Mouse (Mus musculus): ENCODE results near the gene Ank3. TPM values are rescaled to one million over a fixed set of nuclear protein-coding genes. Genes with fewer than 3 reads are reported as not detected.

Gene Ank3
- polyA plus RNA-seq, 1 experiment from 2014 or later: 60.0 TPM

DNA sequence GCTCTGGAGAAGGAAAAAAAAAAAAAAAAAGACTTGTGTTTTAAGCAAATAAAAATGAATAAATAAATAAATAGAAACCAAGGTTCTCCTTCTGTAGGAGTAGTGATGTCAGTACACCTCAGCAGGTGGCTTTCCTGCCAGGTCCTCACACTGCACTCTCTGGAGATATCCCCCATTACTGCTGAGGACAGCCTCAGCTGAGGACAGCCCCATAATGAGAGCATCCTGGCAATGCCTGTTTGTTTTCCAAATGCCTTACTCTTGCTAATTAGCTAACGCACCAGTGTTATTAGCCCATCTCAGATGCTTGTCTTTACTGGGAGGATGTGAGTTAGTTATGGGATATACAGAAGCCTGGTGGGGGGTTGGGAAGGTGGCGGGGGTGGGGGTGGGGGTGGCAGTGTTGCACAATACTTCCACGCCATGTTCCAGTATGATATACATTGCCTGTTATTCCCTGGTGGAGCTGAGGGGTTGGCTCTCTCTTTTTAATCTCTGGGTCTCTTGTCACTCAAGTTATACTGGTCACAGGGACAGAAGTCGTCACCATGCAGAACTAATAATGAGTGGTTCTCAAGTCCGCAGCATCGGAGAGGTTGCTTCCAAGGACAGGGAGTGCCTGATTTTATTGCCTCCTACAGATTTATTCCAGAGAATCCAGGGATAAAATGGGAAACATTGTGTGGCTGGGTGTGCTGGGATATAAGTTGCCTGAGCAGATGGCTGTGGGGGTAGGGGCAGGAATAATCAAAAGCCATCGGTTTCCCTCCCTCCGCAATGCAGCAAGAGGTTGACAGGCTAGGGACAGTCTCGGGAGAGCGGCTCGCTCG lies 291.8 kb downstream of the Ank3 start:
- Histone ChIP-seq H3K4me3 (ENCODE audit: low read depth, low read length) (no peak overlapping the region), H3K27ac (ENCODE audit: low read depth, low read length) (peak overlapping the region; percentile 70), H3K27me3 (replicated peaks; ENCODE audit: control insufficient read depth, insufficient read depth, low read length) (no peaks in the 10 kb centered on the region), H3K9me3 (replicated peaks; ENCODE audit: control insufficient read depth, low read length) (no peaks in the 10 kb centered on the region), H3K4me2 (ENCODE audit: low read length) (peak overlapping the region; percentile 46), H3K36me3 (ENCODE audit: control insufficient read depth, insufficient read depth, low read length) (no peaks in the 10 kb centered on the region), H3K9ac (ENCODE audit: low read length) (peak overlapping the region; percentile 50; the same call in 1 of the 2 replicates), H3K4me1 (ENCODE audit: control insufficient read depth, insufficient read depth, low read length) (peaks cover 13% of the 10 kb centered on the region)
- WGBS: 4% methylated on average over 12 of the region's 12 CpGs
- DNase-seq (ENCODE audit: low spot score) (peak; percentile 65), ATAC-seq (peak; percentile 80)

DNA sequence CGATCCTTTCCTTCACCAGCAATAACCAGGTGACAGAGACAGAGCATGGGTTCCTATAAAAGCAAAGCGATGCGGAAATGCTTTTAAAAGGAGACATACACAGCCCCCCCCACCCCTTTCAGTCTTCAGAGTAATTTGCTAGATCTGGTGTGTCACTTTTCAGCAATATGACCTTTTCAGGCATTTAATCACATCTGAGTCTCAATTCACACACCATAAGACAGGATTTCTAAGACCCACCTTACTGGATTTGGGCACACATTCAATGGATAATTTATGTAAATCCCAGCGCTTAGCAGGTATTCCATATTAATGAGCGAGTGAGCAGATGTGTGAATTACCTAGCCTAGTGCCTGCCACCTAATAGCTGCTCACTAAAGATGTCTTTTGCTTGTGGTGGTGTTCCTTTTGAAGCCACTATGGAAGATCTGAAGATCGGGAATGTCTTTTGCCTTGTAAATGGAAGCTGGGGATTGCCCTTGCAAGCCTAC lies 292.4 kb downstream of the Ank3 start:
- no peaks in the 10 kb centered on the region for H3K36me3 ChIP-seq (ENCODE audit: control insufficient read depth, insufficient read depth, low read length)
- H3K27me3 ChIP-seq (replicated peaks; ENCODE audit: control insufficient read depth, insufficient read depth, low read length): no peaks in the 10 kb centered on the region
- DNase-seq (ENCODE audit: low spot score) (peak; percentile 73), ATAC-seq (peak; percentile 56)
- WGBS: 6% methylated on average over 6 of the region's 6 CpGs
- H3K4me3 ChIP-seq (ENCODE audit: low read depth, low read length): no peak overlapping the region
- H3K9ac ChIP-seq (ENCODE audit: low read length): peak overlapping the region; percentile 50; the same call in 1 of the 2 replicates
- H3K9me3 ChIP-seq (replicated peaks; ENCODE audit: control insufficient read depth, low read length): no peaks in the 10 kb centered on the region
- H3K4me2 ChIP-seq (ENCODE audit: low read length): peak overlapping the region; percentile 46
- peaks cover 13% of the 10 kb centered on the region for H3K4me1 ChIP-seq (ENCODE audit: control insufficient read depth, insufficient read depth, low read length)
- H3K27ac ChIP-seq (ENCODE audit: low read depth, low read length): peak overlapping the region; percentile 70

DNA sequence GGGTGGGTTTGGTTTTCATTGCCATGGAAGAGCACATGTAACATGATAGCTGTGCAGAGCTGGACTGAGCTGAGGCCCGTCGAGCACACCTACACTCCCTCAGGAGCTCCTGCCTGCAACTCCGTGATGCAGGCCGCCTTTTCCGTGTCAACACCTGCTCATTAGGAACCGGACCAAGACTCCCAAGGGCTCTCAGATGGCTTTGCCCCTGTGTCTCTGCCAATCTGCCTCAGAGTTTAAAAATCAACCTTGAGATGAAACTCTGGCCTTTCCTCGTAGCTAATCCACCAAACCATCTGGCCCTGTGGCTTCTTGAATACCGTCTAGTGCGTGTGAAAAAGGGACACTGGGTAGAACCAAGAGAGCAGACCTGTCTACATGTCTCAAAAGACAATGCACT lies 297.4 kb downstream of the Ank3 start:
- no peak overlapping the region for H3K4me2 ChIP-seq (ENCODE audit: low read length)
- ATAC-seq (no peak), DNase-seq (ENCODE audit: low spot score) (no peak)
- H3K27ac ChIP-seq (ENCODE audit: low read depth, low read length): no peak overlapping the region
- no peaks in the 10 kb centered on the region for H3K36me3 ChIP-seq (ENCODE audit: control insufficient read depth, insufficient read depth, low read length)
- 71% methylated on average over 9 of the region's 9 CpGs for WGBS
- no peaks in the 10 kb centered on the region for H3K4me1 ChIP-seq (ENCODE audit: control insufficient read depth, insufficient read depth, low read length)
- H3K27me3 ChIP-seq (replicated peaks; ENCODE audit: control insufficient read depth, insufficient read depth, low read length): no peaks in the 10 kb centered on the region
- H3K9ac ChIP-seq (ENCODE audit: low read length): no peak overlapping the region
- no peaks in the 10 kb centered on the region for H3K9me3 ChIP-seq (replicated peaks; ENCODE audit: control insufficient read depth, low read length)
- H3K4me3 ChIP-seq (ENCODE audit: low read depth, low read length): no peak overlapping the region

DNA sequence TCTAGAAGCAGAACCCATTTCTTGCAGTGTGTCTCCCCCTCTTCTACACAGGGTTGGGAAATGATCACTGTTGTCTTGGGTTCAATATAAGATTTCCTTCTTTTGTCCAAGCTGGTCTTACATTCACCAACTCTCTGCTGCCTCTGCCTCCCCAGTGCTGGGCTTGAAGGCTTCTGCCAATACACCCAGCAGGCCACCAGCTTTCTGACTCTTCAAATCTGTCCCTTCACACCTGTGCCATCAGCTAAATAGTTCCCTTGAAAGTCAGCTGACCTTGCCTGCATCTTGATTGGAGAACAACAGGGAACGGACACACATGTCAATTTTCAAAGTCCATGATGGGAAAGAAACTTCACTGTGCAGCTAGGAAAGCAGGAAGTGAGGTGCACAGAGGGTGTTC lies 300.1 kb downstream of the Ank3 start:
- no peaks in the 10 kb centered on the region for H3K9me3 ChIP-seq (replicated peaks; ENCODE audit: control insufficient read depth, low read length)
- no peak overlapping the region for H3K4me2 ChIP-seq (ENCODE audit: low read length)
- DNase-seq (ENCODE audit: low spot score): no peak
- ATAC-seq: no peak
- no peaks in the 10 kb centered on the region for H3K4me1 ChIP-seq (ENCODE audit: control insufficient read depth, insufficient read depth, low read length)
- no peak overlapping the region for H3K27ac ChIP-seq (ENCODE audit: low read depth, low read length)
- H3K9ac ChIP-seq (ENCODE audit: low read length): no peak overlapping the region
- H3K4me3 ChIP-seq (ENCODE audit: low read depth, low read length): no peak overlapping the region
- H3K36me3 ChIP-seq (ENCODE audit: control insufficient read depth, insufficient read depth, low read length): no peaks in the 10 kb centered on the region
- no peaks in the 10 kb centered on the region for H3K27me3 ChIP-seq (replicated peaks; ENCODE audit: control insufficient read depth, insufficient read depth, low read length)
- 86% methylated on average over 1 of the region's 1 CpGs for WGBS

DNA sequence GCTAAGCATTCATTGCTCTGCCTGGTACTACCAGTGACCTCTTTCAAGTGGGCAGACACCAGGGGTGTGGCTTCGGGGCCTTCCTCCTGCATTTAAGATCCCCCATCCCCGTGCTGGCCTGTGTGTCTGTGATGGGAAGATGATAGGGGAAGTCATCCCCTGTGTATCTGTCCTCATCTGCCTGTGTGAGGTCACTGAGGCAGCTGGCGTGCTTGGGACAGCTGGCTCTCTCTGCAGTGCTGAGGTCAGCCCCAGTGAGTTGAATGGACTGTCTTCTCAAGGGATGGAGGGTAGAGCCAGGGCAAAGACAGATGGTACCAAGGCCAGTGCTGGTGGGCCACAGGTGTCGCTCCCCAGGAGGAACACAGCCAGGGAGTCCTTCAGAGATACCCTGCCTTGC lies 302.7 kb downstream of the Ank3 start:
- H3K4me2 ChIP-seq (ENCODE audit: low read length): no peak overlapping the region
- no peak overlapping the region for H3K9ac ChIP-seq (ENCODE audit: low read length)
- no peaks in the 10 kb centered on the region for H3K36me3 ChIP-seq (ENCODE audit: control insufficient read depth, insufficient read depth, low read length)
- DNase-seq (ENCODE audit: low spot score) (no peak), ATAC-seq (no peak)
- peaks cover 5% of the 10 kb centered on the region for H3K4me1 ChIP-seq (ENCODE audit: control insufficient read depth, insufficient read depth, low read length)
- H3K9me3 ChIP-seq (replicated peaks; ENCODE audit: control insufficient read depth, low read length): no peaks in the 10 kb centered on the region
- no peaks in the 10 kb centered on the region for H3K27me3 ChIP-seq (replicated peaks; ENCODE audit: control insufficient read depth, insufficient read depth, low read length)
- H3K4me3 ChIP-seq (ENCODE audit: low read depth, low read length): no peak overlapping the region
- 64% methylated on average over 4 of the region's 4 CpGs for WGBS
- H3K27ac ChIP-seq (ENCODE audit: low read depth, low read length): no peak overlapping the region

DNA sequence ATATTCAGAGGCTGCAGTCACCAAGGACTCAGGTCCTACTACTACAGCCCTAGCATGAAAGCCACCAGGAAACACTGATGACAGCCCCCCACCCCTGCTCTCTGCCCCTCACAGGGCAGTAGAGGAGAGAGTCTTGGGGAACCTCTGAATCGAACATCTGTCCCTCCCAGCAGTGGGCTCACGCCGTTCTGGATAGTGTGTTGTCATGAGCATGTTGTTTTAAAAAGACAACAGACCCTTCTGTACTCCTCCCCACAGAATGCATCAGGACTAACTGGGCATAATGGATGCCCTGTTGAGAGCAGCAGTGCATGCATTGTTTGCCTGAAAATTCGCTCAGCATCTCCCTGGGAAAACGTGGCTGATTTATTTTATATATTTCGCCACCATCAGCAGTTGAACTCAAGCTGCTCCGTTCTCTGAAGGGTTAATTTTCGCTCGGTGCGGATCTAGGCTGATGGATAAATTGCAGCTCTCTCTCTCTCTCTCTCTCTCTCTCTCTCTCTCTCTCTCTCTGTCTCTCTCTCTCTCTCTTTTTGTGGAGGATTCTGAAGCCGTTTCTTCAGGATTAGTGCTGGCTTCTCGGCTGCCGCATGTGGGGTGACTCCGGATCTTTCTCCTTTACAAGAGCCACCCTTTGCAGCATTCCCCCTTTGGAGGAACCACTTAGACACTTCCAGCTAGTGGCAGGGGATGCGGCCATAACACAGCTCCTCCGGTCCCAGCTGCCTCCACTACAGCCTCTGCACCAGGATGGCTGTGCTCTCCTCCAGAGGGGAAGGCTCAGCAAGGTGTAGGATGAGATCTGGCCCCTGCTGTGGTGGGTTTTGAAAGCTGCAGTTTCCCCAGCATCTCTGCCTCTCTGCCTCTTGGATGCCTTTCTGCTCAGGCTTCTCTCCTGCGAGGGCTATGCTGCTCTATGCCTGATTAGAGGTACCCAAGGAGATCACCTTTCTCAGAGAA lies 307.5 kb downstream of the Ank3 start:
- 2% methylated on average over 17 of the region's 17 CpGs for WGBS
- H3K4me1 ChIP-seq (ENCODE audit: control insufficient read depth, insufficient read depth, low read length): peaks cover 22% of the 10 kb centered on the region

DNA sequence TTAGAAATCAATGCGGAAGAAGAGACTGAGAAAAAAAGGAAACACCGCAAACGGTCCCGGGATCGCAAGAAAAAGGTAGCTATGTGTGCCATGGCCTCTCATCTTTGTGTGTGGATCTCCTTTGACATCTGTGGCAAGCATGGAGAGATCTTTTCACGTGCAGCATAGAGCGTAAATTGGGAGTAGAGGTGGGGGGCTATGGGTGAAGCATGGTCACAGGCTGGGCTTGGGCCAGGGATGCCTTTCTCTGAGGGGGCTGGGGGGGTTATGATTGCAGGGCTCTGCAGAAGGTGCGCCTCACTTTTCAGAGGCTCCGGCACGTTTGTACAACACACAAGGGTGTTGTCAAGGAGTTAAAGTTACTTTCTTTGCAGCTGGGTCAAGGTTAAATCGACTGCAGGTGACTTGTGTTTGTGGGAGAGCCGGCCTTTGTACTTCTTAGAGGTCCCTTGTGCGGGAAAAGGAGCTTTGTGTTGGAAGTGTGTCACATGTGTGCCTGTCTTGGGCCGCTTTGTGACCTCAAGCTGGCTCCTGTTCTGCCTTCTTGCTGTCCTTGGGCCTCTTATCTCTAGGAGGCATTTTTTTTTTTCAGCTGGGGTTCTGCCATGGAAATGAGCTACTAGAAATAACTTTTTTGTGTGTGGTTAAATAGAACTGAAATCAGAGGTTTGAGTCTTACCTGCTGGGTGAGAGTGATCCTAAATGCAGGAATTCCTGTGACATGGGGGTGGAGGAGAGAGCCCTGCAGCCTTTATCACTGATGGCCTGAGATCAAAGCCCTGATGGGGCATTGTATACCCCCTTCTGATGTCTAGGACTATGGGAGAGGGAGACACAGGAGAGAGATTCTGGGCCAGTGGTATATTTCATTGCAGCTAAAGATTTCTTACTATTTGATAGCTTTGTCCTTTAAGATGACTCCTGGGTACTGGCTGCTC lies 308.5 kb downstream of the Ank3 start:
- Histone ChIP-seq H3K4me3 (ENCODE audit: low read depth, low read length) (peak overlapping the region; percentile 39), H3K27me3 (replicated peaks; ENCODE audit: control insufficient read depth, insufficient read depth, low read length) (no peaks in the 10 kb centered on the region), H3K27ac (ENCODE audit: low read depth, low read length) (peak overlapping the region; percentile 89), H3K9ac (ENCODE audit: low read length) (peak overlapping the region; percentile 64), H3K4me1 (ENCODE audit: control insufficient read depth, insufficient read depth, low read length) (peaks cover 22% of the 10 kb centered on the region), H3K36me3 (ENCODE audit: control insufficient read depth, insufficient read depth, low read length) (no peaks in the 10 kb centered on the region), H3K9me3 (replicated peaks; ENCODE audit: control insufficient read depth, low read length) (no peaks in the 10 kb centered on the region), H3K4me2 (ENCODE audit: low read length) (peak overlapping the region; percentile 62)
- WGBS: 9% methylated on average over 14 of the region's 14 CpGs
- ATAC-seq: peak; percentile 16; the same call in 1 of the 2 replicates
- DNase-seq (ENCODE audit: low spot score): no peak

More for the DNA sequence above, 307.5 kb downstream of the Ank3 start:
- ATAC-seq (peak; percentile 75), DNase-seq (ENCODE audit: low spot score) (peak; percentile 77)
- Histone ChIP-seq H3K36me3 (ENCODE audit: control insufficient read depth, insufficient read depth, low read length) (no peaks in the 10 kb centered on the region), H3K27me3 (replicated peaks; ENCODE audit: control insufficient read depth, insufficient read depth, low read length) (no peaks in the 10 kb centered on the region), H3K9ac (ENCODE audit: low read length) (peak overlapping the region; percentile 64), H3K4me3 (ENCODE audit: low read depth, low read length) (peak overlapping the region; percentile 39), H3K4me2 (ENCODE audit: low read length) (peak overlapping the region; percentile 62), H3K9me3 (replicated peaks; ENCODE audit: control insufficient read depth, low read length) (no peaks in the 10 kb centered on the region), H3K27ac (ENCODE audit: low read depth, low read length) (peak overlapping the region; percentile 89)

Measured in forebrain, embryonic 14.5 days (tissue).